Comparison of ENCODE assay signal across 8 mouse cellular contexts in the genomic region with DNA sequence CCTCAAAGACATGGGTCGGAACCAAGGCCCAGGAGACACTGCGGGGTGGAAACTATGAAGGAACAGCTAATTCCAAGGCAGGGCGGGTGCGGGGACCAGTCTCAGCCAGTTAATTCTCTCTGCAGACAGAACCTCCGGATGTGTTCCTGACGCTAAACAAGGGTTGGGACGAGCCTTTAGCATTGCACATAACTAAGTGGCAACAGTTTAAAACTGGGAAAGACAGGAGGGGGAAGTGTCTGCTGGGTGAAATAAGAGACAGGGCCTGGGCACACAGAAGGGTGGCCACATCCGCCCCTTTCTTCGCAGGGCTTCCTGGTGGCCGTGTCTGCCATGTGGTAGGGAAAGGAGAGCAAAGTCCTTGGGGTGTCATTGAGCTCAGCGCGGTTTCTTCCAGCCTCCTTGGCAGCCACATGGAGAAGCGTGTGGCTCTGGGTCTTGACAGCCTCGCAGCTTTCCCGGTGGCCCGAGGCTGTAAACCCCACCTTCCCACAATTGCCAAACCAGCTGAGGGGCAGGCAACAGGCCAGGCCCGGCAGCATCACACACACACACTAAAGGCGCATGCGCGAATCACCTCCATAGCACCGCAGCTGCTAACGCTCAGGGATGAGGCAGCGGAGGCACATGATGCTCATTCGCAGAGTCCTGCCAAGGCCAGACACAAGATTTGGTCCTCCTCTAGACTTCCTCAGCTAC.
A peak's percentile ranks its signal among the peaks of the same experiment; 100 is the strongest.
DNase-seq lines count a peak whose midpoint lies in the region; ATAC-seq and TF ChIP-seq lines count a peak whose summit lies in the region.

No protein-coding gene starts in this region.

- peak; percentile 75 for ATAC-seq in cerebellum, adult (ENCODE audit: insufficient number of reproducible peaks, low FRiP score, low TSS enrichment)
- ATAC-seq in midbrain, embryonic 14.5 days (ENCODE audit: low FRiP score, low TSS enrichment) = no peak
- peak; percentile 30 for ATAC-seq in intestine, embryonic 14.5 days (replicated peaks; ENCODE audit: low FRiP score, low TSS enrichment, low read depth)

- H3K36me3 ChIP-seq in midbrain, embryonic 14.5 days (ENCODE audit: control insufficient read depth, insufficient read depth, low read length) = no peaks in the 10 kb centered on the region
- H3K36me3 ChIP-seq in midbrain, embryonic 10.5 days = no peaks in the 10 kb centered on the region
- no peaks in the 10 kb centered on the region for H3K36me3 ChIP-seq in intestine, embryonic 14.5 days (ENCODE audit: control insufficient read depth, insufficient read depth, low read length)
- no peaks in the 10 kb centered on the region for H3K36me3 ChIP-seq in megakaryocyte, embryonic 14.5 days (replicated peaks; ENCODE audit: low read length)

- no peak for TF ChIP-seq CTCF in embryonic fibroblast, embryonic 13.5 days (IDR thresholded peaks at IDR 0.05; ENCODE audit: borderline replicate concordance, insufficient read depth, low read length)

- H3K4me1 ChIP-seq in midbrain, embryonic 14.5 days (ENCODE audit: control insufficient read depth, insufficient read depth, low read length) = no peaks in the 10 kb centered on the region
- H3K4me1 ChIP-seq in midbrain, embryonic 10.5 days = peaks cover 32% of the 10 kb centered on the region
- H3K4me1 ChIP-seq in embryonic fibroblast, embryonic 13.5 days (ENCODE audit: control insufficient read depth, insufficient read depth, low read length) = peaks cover 8% of the 10 kb centered on the region
- H3K4me1 ChIP-seq in intestine, embryonic 14.5 days (replicated peaks; ENCODE audit: control insufficient read depth, insufficient read depth, low read length) = peaks cover 37% of the 10 kb centered on the region
- peaks cover 61% of the 10 kb centered on the region for H3K4me1 ChIP-seq in megakaryocyte, embryonic 14.5 days

- TF ChIP-seq POLR2A in embryonic fibroblast, embryonic 13.5 days (IDR thresholded peaks at IDR 0.05; ENCODE audit: low read depth, low read length) = peak; percentile 40; the same call in 1 of the 2 replicates

- no peak overlapping the region for H3K27ac ChIP-seq in midbrain, embryonic 14.5 days (replicated peaks; ENCODE audit: low read depth, low read length)
- no peak overlapping the region for H3K27ac ChIP-seq in midbrain, embryonic 10.5 days (replicated peaks)
- 0 out of 2 replicates have a peak overlapping the region, but pooled peaks have one; percentile 4 for H3K27ac ChIP-seq in embryonic fibroblast, embryonic 13.5 days (ENCODE audit: insufficient read depth, low read length)
- peak overlapping the region; percentile 82 for H3K27ac ChIP-seq in intestine, embryonic 14.5 days (ENCODE audit: low read depth)

- no peak overlapping the region for H3K4me3 ChIP-seq in midbrain, embryonic 14.5 days (replicated peaks; ENCODE audit: low read depth, low read length)
- H3K4me3 ChIP-seq in midbrain, embryonic 10.5 days = no peak overlapping the region
- H3K4me3 ChIP-seq in embryonic fibroblast, embryonic 13.5 days (ENCODE audit: insufficient read depth, low read length) = no peak overlapping the region
- H3K4me3 ChIP-seq in intestine, embryonic 14.5 days (ENCODE audit: low read depth, low read length) = no peak overlapping the region
- peak overlapping the region; percentile 65 for H3K4me3 ChIP-seq in megakaryocyte, embryonic 14.5 days (replicated peaks)

- H3K27me3 ChIP-seq in midbrain, embryonic 14.5 days (ENCODE audit: control insufficient read depth, insufficient read depth, low read length) = peaks cover 5% of the 10 kb centered on the region; the same call in 1 of the 2 replicates
- H3K27me3 ChIP-seq in midbrain, embryonic 10.5 days (ENCODE audit: low read depth, poor library complexity, severe bottlenecking) = peaks cover 72% of the 10 kb centered on the region
- no peaks in the 10 kb centered on the region for H3K27me3 ChIP-seq in intestine, embryonic 14.5 days (replicated peaks; ENCODE audit: control insufficient read depth, insufficient read depth, low read length)
- peaks cover 3% of the 10 kb centered on the region for H3K27me3 ChIP-seq in megakaryocyte, embryonic 14.5 days (replicated peaks)

- H3K9ac ChIP-seq in midbrain, embryonic 14.5 days (replicated peaks; ENCODE audit: low read length) = no peak overlapping the region
- H3K9ac ChIP-seq in intestine, embryonic 14.5 days (ENCODE audit: low read length) = no peak overlapping the region

- H3K4me2 ChIP-seq in midbrain, embryonic 14.5 days (ENCODE audit: low read length) = no peak overlapping the region
- 0 out of 2 replicates have a peak overlapping the region, but pooled peaks have one; percentile 11 for H3K4me2 ChIP-seq in intestine, embryonic 14.5 days (ENCODE audit: low read length)

- no peak for DNase-seq in cerebellum, adult 8-10 months
- DNase-seq in midbrain, embryonic 14.5 days = peak; percentile 57
- DNase-seq in midbrain, embryonic 10.5 days (ENCODE audit: low spot score) = no peak
- DNase-seq in intestine, embryonic 14.5 days (ENCODE audit: low spot score) = no peak
- DNase-seq in spleen, adult 18-20 months = no peak

- WGBS in midbrain, embryonic 14.5 days = 81% methylated on average over 24 of the region's 24 CpGs
- WGBS in midbrain, embryonic 10.5 days = 83% methylated on average over 24 of the region's 24 CpGs
- whole genome bisulfite sequencing in intestine, embryonic 14.5 days = 50% methylated on average over 24 of the region's 24 CpGs

- no peaks in the 10 kb centered on the region for H3K9me3 ChIP-seq in midbrain, embryonic 14.5 days (ENCODE audit: control insufficient read depth, low read length)
- no peaks in the 10 kb centered on the region for H3K9me3 ChIP-seq in midbrain, embryonic 10.5 days (replicated peaks)
- no peaks in the 10 kb centered on the region for H3K9me3 ChIP-seq in intestine, embryonic 14.5 days (ENCODE audit: control insufficient read depth, low read length)
- H3K9me3 ChIP-seq in megakaryocyte, embryonic 14.5 days = no peaks in the 10 kb centered on the region

Comparison
In these comparisons a context has a peak if more than half of its experiments do, and no peak if none do; other contexts are left out.
1. H3K27ac ChIP-seq: peak in embryonic fibroblast, embryonic 13.5 days (single experiment) and intestine, embryonic 14.5 days (single experiment); none in midbrain, embryonic 14.5 days (single experiment) and midbrain, embryonic 10.5 days (single experiment).